In genomic region chr13:99931502-99931901, GRCm38 (mm10) we compare ENCODE assay signal across 32 mouse cellular contexts. TPM values are rescaled to one million over a fixed set of nuclear protein-coding genes. Genes with fewer than 3 reads are reported as not detected.
"Had no signal": no experiment of that assay in that cellular context is flagged by ENCODE, and none has a peak within 500 bp of the region (broad histone marks: within the 10 kb centered on the region; RNA-seq: fewer than 3 reads in every experiment).

No protein-coding gene starts in this region.

- H3K4me3 ChIP-seq: heart, adult 2 months; heart, embryonic 10.5 days; heart, embryonic 12.5 days; heart, embryonic 13.5 days; heart, embryonic 15.5 days; hindbrain, embryonic 10.5 days; hindbrain, embryonic 12.5 days; hindbrain, embryonic 13.5 days; hindbrain, embryonic 15.5 days; intestine, embryonic 15.5 days; kidney, embryonic 15.5 days; left cerebral cortex, adult 2 months had no signal

- H3K27ac ChIP-seq: heart, adult 2 months; heart, embryonic 10.5 days; heart, embryonic 13.5 days; heart, embryonic 15.5 days; hindbrain, embryonic 10.5 days; hindbrain, embryonic 12.5 days; hindbrain, embryonic 13.5 days; hindbrain, embryonic 14.5 days; hindbrain, embryonic 15.5 days; hindbrain, postnatal 0 days; intestine, embryonic 15.5 days; kidney, embryonic 15.5 days; kidney, postnatal 0 days; left cerebral cortex, adult 2 months had no signal

- DNase-seq: heart, adult 2 months; heart, postnatal 10 days; heart, postnatal 14 days; heart, postnatal 36 days; heart, postnatal 4 days; kidney, adult 11 months; kidney, adult 18-20 months; kidney, adult 2 months; kidney, adult 8-10 months; kidney, adult 9 months; kidney, postnatal 10 days; kidney, postnatal 14 days; kidney, postnatal 25 days; kidney, postnatal 36 days; kidney, postnatal 4 days had no signal

RNA-seq across cellular contexts. Expression of gene Cartpt, which starts 30.6 kb away (rescaled TPM):
- total RNA-seq: heart, adult 8-10 months; heart, postnatal 25 days; heart, postnatal 36 days; hematopoietic stem cell, adult 5-6 weeks had no signal
